Mouse (Mus musculus) T-cell, adult 2 months (primary cell): ENCODE measurements around the gene Wwp2.
"Not testable (repeated sequence)": the region's sequence is repeated elsewhere in the genome, so short reads cannot be mapped to it uniquely, and the experiment has no call there.

Experiments used
- DNase-seq: peaks from one replicate; pipeline ENCODE4 v3.0.0; 2022; ENCODE audit warnings: low spot score

Gene Wwp2

GRCm38 (mm10) chr8:107476786-107477185, 40.6 kb downstream of the Wwp2 start:
- not testable (repeated sequence) for DNase-seq

- DNase-seq, result no peak
Measured at GRCm38 (mm10) chr8:107478728-107479127, 42.6 kb downstream of the Wwp2 start.

- DNase-seq, result no peak
Measured at GRCm38 (mm10) chr8:107480436-107480835, 44.3 kb downstream of the Wwp2 start.

- DNase-seq, result no peak
Measured at GRCm38 (mm10) chr8:107483250-107483649, 47.1 kb downstream of the Wwp2 start.

- no peak for DNase-seq
Measured at GRCm38 (mm10) chr8:107484956-107485355, 48.8 kb downstream of the Wwp2 start.

GRCm38 (mm10) chr8:107488551-107488950, 52.4 kb downstream of the Wwp2 start:
- no peak for DNase-seq

- DNase-seq, result no peak
Measured at GRCm38 (mm10) chr8:107489086-107489485, 52.9 kb downstream of the Wwp2 start.

- no peak for DNase-seq
Measured at GRCm38 (mm10) chr8:107489921-107490320, 53.8 kb downstream of the Wwp2 start.

- DNase-seq, result no peak
Measured at GRCm38 (mm10) chr8:107490649-107491048, 54.5 kb downstream of the Wwp2 start.

- DNase-seq, result no peak
Measured at GRCm38 (mm10) chr8:107491212-107491611, 55.0 kb downstream of the Wwp2 start.

- no peak for DNase-seq
Measured at GRCm38 (mm10) chr8:107491831-107492230, 55.7 kb downstream of the Wwp2 start.

- DNase-seq, result no peak
Measured at GRCm38 (mm10) chr8:107492802-107493201, 56.6 kb downstream of the Wwp2 start.

GRCm38 (mm10) chr8:107495425-107495824, 59.3 kb downstream of the Wwp2 start:
- DNase-seq, result no peak

GRCm38 (mm10) chr8:107497708-107498107, 61.5 kb downstream of the Wwp2 start:
- DNase-seq, result no peak

GRCm38 (mm10) chr8:107498390-107498789, 62.2 kb downstream of the Wwp2 start:
- DNase-seq, result no peak

GRCm38 (mm10) chr8:107498806-107499205, 62.6 kb downstream of the Wwp2 start:
- no peak for DNase-seq

GRCm38 (mm10) chr8:107499519-107499918, 63.4 kb downstream of the Wwp2 start:
- DNase-seq, result no peak

GRCm38 (mm10) chr8:107502407-107502806, 66.2 kb downstream of the Wwp2 start:
- DNase-seq, result no peak

GRCm38 (mm10) chr8:107502922-107503321, 66.8 kb downstream of the Wwp2 start:
- peak; percentile 11 for DNase-seq

GRCm38 (mm10) chr8:107503354-107503753, 67.2 kb downstream of the Wwp2 start:
- no peak for DNase-seq

- DNase-seq, result peak; percentile 9
Measured at GRCm38 (mm10) chr8:107504239-107504985, 68.2 kb downstream of the Wwp2 start.

- DNase-seq, result no peak
Measured at GRCm38 (mm10) chr8:107505271-107505670, 69.1 kb downstream of the Wwp2 start.

- no peak for DNase-seq
Measured at GRCm38 (mm10) chr8:107507019-107507418, 70.9 kb downstream of the Wwp2 start.

GRCm38 (mm10) chr8:107510204-107510603, 74.0 kb downstream of the Wwp2 start:
- DNase-seq, result no peak
